ENCODE assay signal across 7 mouse cellular contexts in the genomic region with DNA sequence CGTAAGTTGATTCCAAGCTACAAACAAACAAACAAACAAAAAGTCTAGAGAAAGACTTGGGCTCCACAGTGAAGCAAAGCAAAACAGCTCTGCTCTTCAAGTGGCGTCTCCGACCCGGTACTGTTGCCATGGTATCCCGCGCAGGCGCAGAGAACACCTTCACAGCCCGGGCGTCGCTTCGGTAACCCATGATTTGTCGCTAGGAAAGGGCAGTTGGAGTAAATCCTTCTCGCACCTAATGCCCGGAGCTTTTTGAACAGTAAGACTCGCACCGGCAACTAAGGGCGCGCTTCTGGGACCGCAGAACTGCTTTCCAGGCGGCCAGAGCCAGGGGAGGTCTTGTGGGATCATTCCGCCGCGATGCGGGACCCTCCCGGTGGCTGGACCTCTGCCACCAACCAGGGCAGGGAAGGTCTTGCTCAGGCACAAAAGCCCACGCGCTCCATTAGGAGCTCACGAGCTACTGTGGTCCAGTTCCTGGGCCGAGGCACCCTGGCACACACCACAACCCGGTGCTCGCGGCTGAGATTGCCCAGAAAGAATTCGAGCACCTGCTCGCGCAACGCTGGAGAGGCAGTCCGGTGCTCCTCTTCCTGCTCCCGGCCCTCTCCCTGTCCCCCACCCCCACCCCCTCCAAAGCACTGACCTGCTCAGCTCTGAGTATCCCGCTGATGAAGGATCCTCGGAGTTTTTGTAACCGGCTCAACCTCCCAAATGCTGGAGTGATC. TPM values are rescaled to one million over a fixed set of nuclear protein-coding genes. Genes with fewer than 3 reads are reported as not detected.
DNase-seq lines count a peak whose midpoint lies in the region; ATAC-seq lines count a peak whose summit lies in the region.

No protein-coding gene starts in this region.

- H3K27me3 ChIP-seq in embryonic facial prominence, embryonic 12.5 days = no peaks in the 10 kb centered on the region; the same call in 1 of the 2 replicates
- peaks cover 16% of the 10 kb centered on the region for H3K27me3 ChIP-seq in limb, embryonic 12.5 days
- no peaks in the 10 kb centered on the region for H3K27me3 ChIP-seq in midbrain, embryonic 13.5 days

- H3K9me3 ChIP-seq in embryonic facial prominence, embryonic 12.5 days = no peaks in the 10 kb centered on the region
- no peaks in the 10 kb centered on the region for H3K9me3 ChIP-seq in limb, embryonic 12.5 days
- no peaks in the 10 kb centered on the region for H3K9me3 ChIP-seq in midbrain, embryonic 13.5 days

- H3K9ac ChIP-seq in embryonic facial prominence, embryonic 12.5 days = peak overlapping the region; percentile 53
- peak overlapping the region; percentile 53 for H3K9ac ChIP-seq in limb, embryonic 12.5 days (replicated peaks)
- peak overlapping the region; percentile 79 for H3K9ac ChIP-seq in midbrain, embryonic 13.5 days (replicated peaks)

- peak overlapping the region; percentile 69 for H3K4me3 ChIP-seq in embryonic facial prominence, embryonic 12.5 days
- H3K4me3 ChIP-seq in limb, embryonic 12.5 days (replicated peaks) = peak overlapping the region; percentile 60
- peak overlapping the region; percentile 65 for H3K4me3 ChIP-seq in midbrain, embryonic 13.5 days (replicated peaks)

- peak overlapping the region; percentile 69 for H3K27ac ChIP-seq in embryonic facial prominence, embryonic 12.5 days
- H3K27ac ChIP-seq in limb, embryonic 12.5 days = no peak overlapping the region
- peak overlapping the region; percentile 91 for H3K27ac ChIP-seq in midbrain, embryonic 13.5 days

- peaks cover 6% of the 10 kb centered on the region; the same call in 1 of the 2 replicates for H3K4me1 ChIP-seq in embryonic facial prominence, embryonic 12.5 days
- peaks cover 7% of the 10 kb centered on the region for H3K4me1 ChIP-seq in limb, embryonic 12.5 days (replicated peaks)
- peaks cover 46% of the 10 kb centered on the region for H3K4me1 ChIP-seq in midbrain, embryonic 13.5 days (replicated peaks)

- H3K36me3 ChIP-seq in embryonic facial prominence, embryonic 12.5 days = no peaks in the 10 kb centered on the region
- H3K36me3 ChIP-seq in limb, embryonic 12.5 days = no peaks in the 10 kb centered on the region
- H3K36me3 ChIP-seq in midbrain, embryonic 13.5 days = no peaks in the 10 kb centered on the region

- peak; percentile 64 for DNase-seq in adrenal gland, postnatal 4 days (ENCODE audit: low spot score in 2 of 2)
- DNase-seq in heart, adult 9 months (ENCODE audit: low spot score in 2 of 2) = peak; percentile 19 to 21
- peak; percentile 84 for DNase-seq in kidney, adult 9 months
- peak; percentile 32 to 33 for DNase-seq in spleen, postnatal 36 days (ENCODE audit: low spot score in 2 of 2)

- under 1% methylated on average over 41 of the region's 41 CpGs for WGBS in embryonic facial prominence, embryonic 12.5 days
- WGBS in limb, embryonic 12.5 days = under 1% methylated on average over 41 of the region's 41 CpGs
- under 1% methylated on average over 41 of the region's 41 CpGs for WGBS in midbrain, embryonic 13.5 days

- peak overlapping the region; percentile 99 for H3K4me2 ChIP-seq in embryonic facial prominence, embryonic 12.5 days (replicated peaks)
- H3K4me2 ChIP-seq in limb, embryonic 12.5 days = peak overlapping the region; percentile 100
- H3K4me2 ChIP-seq in midbrain, embryonic 13.5 days (replicated peaks) = peak overlapping the region; percentile 65

- peak; percentile 80 for ATAC-seq in embryonic facial prominence, embryonic 12.5 days (ENCODE audit: insufficient number of reproducible peaks, insufficient read depth, low FRiP score, low TSS enrichment)
- ATAC-seq in limb, embryonic 12.5 days (ENCODE audit: insufficient number of reproducible peaks, insufficient read depth, low FRiP score, low TSS enrichment, low read depth) = peak; percentile 82
- peak; percentile 89 for ATAC-seq in midbrain, embryonic 13.5 days

RNA-seq across cellular contexts. Expression of gene Plch1, which starts 0.5 kb away (rescaled TPM):
- 1 to 10 TPM in 1 of 2 experiments, under 1 TPM in 1; 0.87 to 4.9 TPM for total RNA-seq in adrenal gland, postnatal 4 days (2021)
- 5.7 and 8.4 TPM in 2 replicates for polyA plus RNA-seq in embryonic facial prominence, embryonic 12.5 days (2016; fragmentation: Nextera tagmentation; extraction: Ambion mirVana)
- 1.5 and 2.0 TPM in 2 replicates for polyA plus RNA-seq in limb, embryonic 12.5 days (2016; fragmentation: Nextera tagmentation; extraction: Ambion mirVana)
- 20.6 and 21.5 TPM in 2 replicates for polyA plus RNA-seq in midbrain, embryonic 13.5 days (2015; fragmentation: Nextera tagmentation; extraction: Ambion mirVana)

RNA-seq across cellular contexts. Expression of gene E130311K13Rik, which starts 30.5 kb away (rescaled TPM):
- 10 to 100 TPM; 14.3 to 15.1 TPM for total RNA-seq in adrenal gland, postnatal 4 days (2021)
- polyA plus RNA-seq in embryonic facial prominence, embryonic 12.5 days (2016; fragmentation: Nextera tagmentation; extraction: Ambion mirVana) = 5.4 and 7.1 TPM in 2 replicates
- 3.4 and 3.8 TPM in 2 replicates for polyA plus RNA-seq in limb, embryonic 12.5 days (2016; fragmentation: Nextera tagmentation; extraction: Ambion mirVana)
- 4.1 and 4.5 TPM in 2 replicates for polyA plus RNA-seq in midbrain, embryonic 13.5 days (2015; fragmentation: Nextera tagmentation; extraction: Ambion mirVana)

Comparison
In these comparisons a context has a peak if more than half of its experiments do, and no peak if none do; other contexts are left out.
1. DNase-seq: peak in every context shown above with its lines; median percentile 84 in kidney, adult 9 months; 64 in adrenal gland, postnatal 4 days; 32 in spleen, postnatal 36 days; 20 in heart, adult 9 months.